Mouse (Mus musculus): ENCODE measurements at regions not wholly inside any gene's neighbourhood (a gene's known extent, or its start where the extent isn't known, plus 50 kb on each side); places are given as distances from the start of the nearest gene placed in this dataset.
A peak's percentile ranks its signal among the peaks of the same experiment; 100 is the strongest.

DNA sequence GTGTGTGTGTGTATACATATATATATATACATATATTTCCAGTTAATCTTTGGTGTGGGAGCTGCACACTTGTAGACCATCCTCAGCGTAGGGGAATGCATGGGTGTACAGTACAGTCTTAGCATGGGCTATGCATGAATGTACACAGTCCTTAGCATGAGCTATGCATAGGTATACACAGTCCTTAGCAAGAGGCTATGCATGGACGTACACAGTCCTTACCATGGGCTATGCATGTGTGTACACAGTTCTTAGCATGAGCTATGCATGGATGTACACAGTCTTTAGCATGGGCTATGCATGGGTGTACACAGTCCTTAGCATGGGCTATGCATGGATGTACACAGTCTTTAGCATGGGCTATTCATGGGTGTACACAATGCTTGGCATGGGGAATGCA is 70.5 kb downstream of the Rchy1 start:
- Histone ChIP-seq H3K4me3 (ENCODE audit: insufficient read depth, low read depth, low read length) (no peak overlapping the region), H3K27me3 (ENCODE audit: control insufficient read depth, insufficient read depth, low read length) (no peaks in the 10 kb centered on the region), H3K79me2 (ENCODE audit: control insufficient read depth, insufficient read depth, low read length) (no peaks in the 10 kb centered on the region), H3K36me3 (ENCODE audit: control insufficient read depth, insufficient read depth, low read length) (no peaks in the 10 kb centered on the region), H3K9ac (ENCODE audit: low read depth, low read length) (no peak overlapping the region), H3K27ac (replicated peaks; ENCODE audit: insufficient read depth, low read depth, low read length) (no peak overlapping the region), H3K4me1 (ENCODE audit: control insufficient read depth, insufficient read depth, low read length) (no peaks in the 10 kb centered on the region)
- TF ChIP-seq POLR2A (IDR thresholded peaks at IDR 0.05; ENCODE audit: extremely low read depth, insufficient read depth, low read length) (no peak), CTCF (IDR thresholded peaks at IDR 0.05; ENCODE audit: low read depth, low read length) (no peak)
- 82% methylated on average over 2 of the region's 2 CpGs for WGBS
- no peak for DNase-seq (ENCODE audit: extremely low read depth, low read depth, low spot score)

DNA sequence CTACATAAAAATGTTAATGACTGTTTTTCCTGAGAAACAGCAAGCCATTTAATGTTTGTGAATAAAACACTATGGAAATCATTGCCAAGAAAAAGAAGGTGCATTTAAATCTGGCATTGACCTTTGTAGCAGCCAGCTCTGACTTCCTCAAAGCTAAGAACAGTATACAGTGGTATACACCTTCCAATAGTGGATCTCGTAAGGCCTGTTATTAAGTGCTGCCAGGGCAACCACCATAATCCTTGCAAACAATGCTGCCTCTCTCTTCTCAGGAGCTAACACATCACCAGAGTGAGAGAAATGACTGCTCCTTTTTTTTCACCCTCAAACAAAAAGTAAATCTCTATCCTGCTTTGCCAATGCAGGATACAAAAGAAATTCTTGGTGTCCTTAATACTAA is 81.1 kb downstream of the Rchy1 start:
- H3K9ac ChIP-seq (ENCODE audit: low read depth, low read length): no peak overlapping the region
- no peaks in the 10 kb centered on the region for H3K27me3 ChIP-seq (ENCODE audit: control insufficient read depth, insufficient read depth, low read length)
- H3K4me1 ChIP-seq (ENCODE audit: control insufficient read depth, insufficient read depth, low read length): no peaks in the 10 kb centered on the region
- no peak overlapping the region for H3K27ac ChIP-seq (replicated peaks; ENCODE audit: insufficient read depth, low read depth, low read length)
- no peak for DNase-seq (ENCODE audit: extremely low read depth, low read depth, low spot score)
- no peaks in the 10 kb centered on the region for H3K36me3 ChIP-seq (ENCODE audit: control insufficient read depth, insufficient read depth, low read length)
- no peak overlapping the region for H3K4me3 ChIP-seq (ENCODE audit: insufficient read depth, low read depth, low read length)
- TF ChIP-seq CTCF (IDR thresholded peaks at IDR 0.05; ENCODE audit: low read depth, low read length) (no peak), POLR2A (IDR thresholded peaks at IDR 0.05; ENCODE audit: extremely low read depth, insufficient read depth, low read length) (no peak)
- H3K79me2 ChIP-seq (ENCODE audit: control insufficient read depth, insufficient read depth, low read length): no peaks in the 10 kb centered on the region
- 90% methylated on average over 1 of the region's 1 CpGs for WGBS

DNA sequence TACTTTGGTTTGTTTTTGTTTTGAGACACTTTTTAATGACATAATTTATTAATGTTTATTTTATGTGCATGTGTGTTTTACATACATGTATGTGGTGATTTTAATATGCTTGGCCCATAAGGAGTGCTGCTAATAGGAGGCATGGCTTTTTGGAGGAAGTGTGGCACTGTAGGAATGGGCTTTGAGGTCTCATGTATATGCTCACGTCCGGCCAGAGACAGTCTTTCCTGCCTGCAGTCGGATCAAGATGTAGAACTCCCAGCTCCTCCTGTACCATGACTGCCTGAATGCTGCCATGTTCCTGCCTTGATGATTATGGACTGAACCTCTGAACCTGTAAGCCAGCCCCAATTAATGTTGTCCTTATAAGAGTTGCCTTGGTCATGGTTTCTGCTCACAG is 82.6 kb downstream of the Rchy1 start:
- TF ChIP-seq POLR2A (IDR thresholded peaks at IDR 0.05; ENCODE audit: extremely low read depth, insufficient read depth, low read length) (no peak), CTCF (IDR thresholded peaks at IDR 0.05; ENCODE audit: low read depth, low read length) (no peak)
- H3K4me1 ChIP-seq (ENCODE audit: control insufficient read depth, insufficient read depth, low read length): no peaks in the 10 kb centered on the region
- H3K9ac ChIP-seq (ENCODE audit: low read depth, low read length): no peak overlapping the region
- WGBS: 89% methylated on average over 3 of the region's 3 CpGs
- H3K27me3 ChIP-seq (ENCODE audit: control insufficient read depth, insufficient read depth, low read length): no peaks in the 10 kb centered on the region
- no peaks in the 10 kb centered on the region for H3K36me3 ChIP-seq (ENCODE audit: control insufficient read depth, insufficient read depth, low read length)
- no peaks in the 10 kb centered on the region for H3K79me2 ChIP-seq (ENCODE audit: control insufficient read depth, insufficient read depth, low read length)
- no peak overlapping the region for H3K4me3 ChIP-seq (ENCODE audit: insufficient read depth, low read depth, low read length)
- DNase-seq (ENCODE audit: extremely low read depth, low read depth, low spot score): no peak
- H3K27ac ChIP-seq (replicated peaks; ENCODE audit: insufficient read depth, low read depth, low read length): no peak overlapping the region

DNA sequence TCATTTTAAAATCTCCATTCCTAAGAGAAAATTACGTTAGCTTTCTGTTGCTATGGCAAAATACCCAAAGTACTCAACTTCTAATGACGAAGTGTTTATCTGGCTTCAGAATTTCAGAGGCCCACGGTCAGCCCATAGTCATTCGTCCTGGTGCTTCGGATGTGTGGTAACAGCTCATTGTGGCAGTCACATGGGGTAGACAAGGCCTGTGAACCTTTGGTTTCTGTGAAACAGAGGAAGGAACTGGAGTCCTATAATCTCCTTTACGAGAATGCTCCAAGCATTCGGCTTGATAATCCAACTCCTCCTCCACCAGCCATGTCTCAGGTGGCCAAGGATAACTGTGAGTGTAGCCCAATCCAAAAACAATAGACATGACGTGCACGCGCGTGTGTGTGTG is 84.2 kb downstream of the Rchy1 start:
- Histone ChIP-seq H3K27me3 (ENCODE audit: control insufficient read depth, insufficient read depth, low read length) (no peaks in the 10 kb centered on the region), H3K4me3 (ENCODE audit: insufficient read depth, low read depth, low read length) (no peak overlapping the region), H3K27ac (replicated peaks; ENCODE audit: insufficient read depth, low read depth, low read length) (no peak overlapping the region), H3K4me1 (ENCODE audit: control insufficient read depth, insufficient read depth, low read length) (no peaks in the 10 kb centered on the region), H3K9ac (ENCODE audit: low read depth, low read length) (no peak overlapping the region), H3K36me3 (ENCODE audit: control insufficient read depth, insufficient read depth, low read length) (no peaks in the 10 kb centered on the region), H3K79me2 (ENCODE audit: control insufficient read depth, insufficient read depth, low read length) (no peaks in the 10 kb centered on the region)
- TF ChIP-seq POLR2A (IDR thresholded peaks at IDR 0.05; ENCODE audit: extremely low read depth, insufficient read depth, low read length) (no peak), CTCF (IDR thresholded peaks at IDR 0.05; ENCODE audit: low read depth, low read length) (no peak)
- 84% methylated on average over 11 of the region's 11 CpGs for WGBS
- no peak for DNase-seq (ENCODE audit: extremely low read depth, low read depth, low spot score)

DNA sequence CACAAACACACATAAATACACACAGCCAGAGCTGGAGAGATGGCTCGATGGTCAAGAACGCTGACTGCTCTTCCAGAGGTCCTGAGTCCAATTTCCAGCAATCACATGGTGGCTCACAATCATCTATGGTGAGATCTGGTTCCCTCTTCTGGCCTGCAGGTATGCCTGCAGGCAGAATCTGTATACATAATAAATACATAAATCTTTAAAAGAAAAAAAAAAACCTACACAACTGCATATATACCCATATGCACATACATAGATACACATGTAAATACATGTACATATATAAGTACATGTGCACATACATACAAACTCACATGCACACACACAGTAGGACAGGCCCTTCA is 86.2 kb downstream of the Rchy1 start:
- Histone ChIP-seq H3K27ac (replicated peaks; ENCODE audit: insufficient read depth, low read depth, low read length) (no peak overlapping the region), H3K36me3 (ENCODE audit: control insufficient read depth, insufficient read depth, low read length) (no peaks in the 10 kb centered on the region), H3K79me2 (ENCODE audit: control insufficient read depth, insufficient read depth, low read length) (no peaks in the 10 kb centered on the region), H3K4me3 (ENCODE audit: insufficient read depth, low read depth, low read length) (no peak overlapping the region), H3K9ac (ENCODE audit: low read depth, low read length) (no peak overlapping the region), H3K4me1 (ENCODE audit: control insufficient read depth, insufficient read depth, low read length) (no peaks in the 10 kb centered on the region), H3K27me3 (ENCODE audit: control insufficient read depth, insufficient read depth, low read length) (no peaks in the 10 kb centered on the region)
- WGBS: 66% methylated on average over 2 of the region's 2 CpGs
- DNase-seq (ENCODE audit: extremely low read depth, low read depth, low spot score): peak; percentile 1
- TF ChIP-seq POLR2A (IDR thresholded peaks at IDR 0.05; ENCODE audit: extremely low read depth, insufficient read depth, low read length): no peak
- no peak for TF ChIP-seq CTCF (IDR thresholded peaks at IDR 0.05; ENCODE audit: low read depth, low read length)

DNA sequence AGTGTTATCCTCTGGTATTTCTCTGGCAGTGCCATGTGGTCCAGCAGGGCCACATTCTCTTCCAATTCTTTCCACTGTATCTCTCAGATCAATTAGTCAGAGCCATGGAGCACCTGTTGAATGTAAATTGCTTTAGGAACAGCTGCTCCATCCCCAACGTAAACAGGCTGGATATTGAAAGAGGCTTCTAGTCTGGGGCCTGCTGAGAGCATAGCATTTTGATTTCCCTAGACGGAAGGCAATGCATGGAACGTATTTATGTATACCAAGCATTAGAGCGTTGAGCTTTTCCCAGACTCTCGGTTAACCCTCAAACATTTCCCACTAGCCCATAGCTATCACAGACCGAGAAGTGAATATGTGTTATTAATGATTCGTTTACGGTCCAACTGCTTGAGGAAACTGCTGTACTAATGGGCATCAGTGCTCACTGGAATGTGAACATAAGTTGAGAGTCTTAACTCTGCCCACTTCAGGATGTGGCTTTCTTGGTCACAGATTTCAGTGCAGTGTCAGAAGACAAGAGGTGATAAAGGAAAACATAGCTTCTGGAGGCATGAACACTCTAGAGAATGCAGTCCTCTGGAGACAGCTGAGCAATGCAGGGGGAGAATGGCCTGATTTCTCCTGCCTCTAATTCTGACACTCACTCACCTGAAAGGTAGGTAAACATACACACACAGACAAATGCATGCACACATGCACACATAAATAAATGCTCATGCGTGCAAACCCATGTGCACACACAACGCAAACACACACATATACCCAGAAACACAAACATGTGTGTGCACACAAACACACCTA is 86.8 kb downstream of the Rchy1 start:
- Histone ChIP-seq H3K4me1 (ENCODE audit: control insufficient read depth, insufficient read depth, low read length) (no peaks in the 10 kb centered on the region), H3K27ac (replicated peaks; ENCODE audit: insufficient read depth, low read depth, low read length) (no peak overlapping the region), H3K36me3 (ENCODE audit: control insufficient read depth, insufficient read depth, low read length) (no peaks in the 10 kb centered on the region), H3K9ac (ENCODE audit: low read depth, low read length) (no peak overlapping the region), H3K79me2 (ENCODE audit: control insufficient read depth, insufficient read depth, low read length) (no peaks in the 10 kb centered on the region), H3K27me3 (ENCODE audit: control insufficient read depth, insufficient read depth, low read length) (no peaks in the 10 kb centered on the region), H3K4me3 (ENCODE audit: insufficient read depth, low read depth, low read length) (no peak overlapping the region)
- no peak for TF ChIP-seq POLR2A (IDR thresholded peaks at IDR 0.05; ENCODE audit: extremely low read depth, insufficient read depth, low read length)
- no peak for TF ChIP-seq CTCF (IDR thresholded peaks at IDR 0.05; ENCODE audit: low read depth, low read length)
- DNase-seq (ENCODE audit: extremely low read depth, low read depth, low spot score): no peak
- 87% methylated on average over 10 of the region's 10 CpGs for WGBS

Measured in liver, adult 2 months (tissue).